Mouse (Mus musculus): ENCODE results near the gene Ing4.

Gene Ing4

DNA sequence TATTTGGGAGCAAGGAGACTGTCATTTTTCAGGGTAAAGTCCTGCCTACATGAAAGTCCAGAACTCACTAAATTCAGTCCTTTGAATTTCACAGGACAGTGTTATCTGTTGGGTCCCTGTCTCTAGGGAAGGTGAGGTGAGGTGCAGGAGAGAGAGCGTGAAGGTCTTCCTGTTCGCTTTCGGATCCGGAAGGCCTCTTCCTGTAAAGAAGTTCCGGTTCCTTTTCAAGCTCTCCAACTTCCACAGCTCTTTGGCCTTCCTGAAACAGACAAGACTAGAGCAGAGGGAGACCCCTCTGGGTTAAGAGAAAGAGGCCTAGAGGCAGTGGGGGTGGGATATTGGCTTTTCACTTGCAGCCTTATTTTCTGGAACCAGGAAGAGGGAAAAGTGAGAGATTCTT lies 52.8 kb downstream of the Ing4 start:
- in situ Hi-C loops (cut with MboI, MseI): no loop called here

GRCm38 (mm10) chr6:125094843-125095242 lies 55.3 kb downstream of the Ing4 start:
- in situ Hi-C loops (cut with MboI, MseI): no loop called here

GRCm38 (mm10) chr6:125095391-125096278 lies 56.1 kb downstream of the Ing4 start, which contains the start of gene Chd4:
Gene Chd4, plus strand, starts transcription at chr6:125095981.
- in situ Hi-C loops (cut with MboI, MseI): no loop called here

DNA sequence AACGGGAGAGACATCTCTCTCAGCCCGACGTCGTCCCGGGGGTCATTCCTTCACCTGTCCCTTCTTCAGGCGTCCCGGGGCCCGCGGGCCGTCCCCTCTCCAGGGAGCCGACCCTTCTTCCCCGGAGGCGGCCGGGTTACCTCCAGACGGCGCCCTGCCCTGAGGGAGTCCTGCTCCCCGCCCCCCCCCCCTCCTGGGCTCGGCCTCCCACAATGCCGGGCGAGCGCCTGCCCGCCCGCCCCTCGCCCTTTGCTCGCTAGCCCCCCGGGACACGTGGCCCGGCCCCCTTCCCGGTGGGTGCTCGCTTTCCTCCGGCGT lies 56.7 kb downstream of the Ing4 start:
- in situ Hi-C loops (cut with MboI, MseI): no loop called here

DNA sequence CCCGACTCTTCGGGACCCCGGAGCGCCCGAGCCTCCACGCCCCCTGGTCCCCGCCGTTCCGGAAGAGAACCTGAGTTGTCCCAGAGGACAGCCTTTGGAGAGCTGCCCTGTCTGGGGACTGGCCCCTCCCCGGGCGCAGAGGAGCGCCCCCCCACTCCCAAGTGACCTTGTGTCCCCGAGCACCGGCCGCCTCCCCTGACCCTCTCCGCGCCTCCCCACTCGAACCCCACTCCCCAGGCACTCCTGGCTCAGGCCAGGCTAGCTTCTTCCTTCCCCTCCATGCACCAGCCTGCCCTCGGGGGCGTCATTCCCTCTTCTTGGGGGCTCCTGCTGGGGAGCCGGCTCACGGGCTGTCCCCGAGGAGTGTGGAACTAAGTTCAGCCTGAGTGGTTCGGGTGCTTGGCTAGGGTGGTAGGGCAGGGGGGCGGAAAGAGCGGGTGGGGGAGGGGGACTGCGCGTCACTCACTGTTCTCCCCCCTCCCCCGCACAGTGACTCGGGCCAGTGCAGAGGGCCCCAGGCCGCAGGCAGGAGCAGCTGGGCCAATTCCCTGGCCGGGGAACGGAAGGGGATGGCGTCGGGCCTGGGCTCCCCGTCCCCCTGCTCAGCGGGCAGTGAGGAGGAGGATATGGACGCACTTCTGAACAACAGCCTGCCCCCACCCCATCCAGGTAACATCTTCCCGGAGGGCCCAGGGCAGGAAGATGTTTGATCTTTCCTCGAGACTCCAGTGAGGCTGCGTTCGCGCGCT lies 57.2 kb downstream of the Ing4 start:
- in situ Hi-C loops (cut with MboI, MseI): no loop called here

DNA sequence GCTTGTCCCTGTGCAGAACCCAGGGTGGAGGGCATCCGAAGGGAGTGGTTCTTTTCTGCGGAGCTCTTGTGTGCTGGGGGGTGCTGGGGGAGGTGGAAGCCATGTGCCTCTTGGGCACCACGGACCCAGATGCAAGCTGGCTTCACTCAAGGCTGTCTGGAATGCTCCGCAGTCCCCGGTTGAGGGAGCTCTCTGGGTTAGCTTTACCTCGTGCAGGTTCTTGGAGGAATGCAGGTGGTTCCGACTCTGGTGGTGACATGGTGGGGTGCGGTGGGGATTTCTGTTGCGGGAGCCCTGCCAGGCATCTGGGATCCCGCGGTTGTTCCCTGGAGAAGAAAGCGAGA lies 57.8 kb downstream of the Ing4 start:
- in situ Hi-C loops (cut with MboI, MseI): no loop called here

- in situ Hi-C loops (cut with MboI, MseI): no loop called here
Measured at GRCm38 (mm10) chr6:125097951-125098350, 58.4 kb downstream of the Ing4 start.

- in situ Hi-C loops (cut with MboI, MseI): no loop called here
Measured at GRCm38 (mm10) chr6:125098513-125098912, 59.0 kb downstream of the Ing4 start.
